Mouse (Mus musculus): ENCODE data around the gene Adh1. TPM values are rescaled to one million over a fixed set of nuclear protein-coding genes. Genes with fewer than 3 reads are reported as not detected.

Adh1 gene
- polyA plus RNA-seq, 1 experiment from 2014 or later, result 160 TPM

- no peak for ATAC-seq (replicated peaks; ENCODE audit: low FRiP score, low read depth)
- Histone ChIP-seq H3K36me3 (ENCODE audit: insufficient read depth, low read length) (no peaks in the 10 kb centered on the region), H3K4me1 (replicated peaks; ENCODE audit: insufficient read depth, low read length) (peaks cover 4% of the 10 kb centered on the region; the same call in 1 of the 2 replicates), H3K9me3 (replicated peaks; ENCODE audit: low read length) (no peaks in the 10 kb centered on the region), H3K4me2 (ENCODE audit: low read length) (no peak overlapping the region), H3K27me3 (ENCODE audit: insufficient read depth, low read length) (no peaks in the 10 kb centered on the region), H3K27ac (no peak overlapping the region), H3K9ac (ENCODE audit: low read depth, low read length) (no peak overlapping the region), H3K4me3 (replicated peaks; ENCODE audit: low read depth, low read length) (no peak overlapping the region)
- WGBS, result 70% methylated on average over 7 of the region's 7 CpGs
- TF ChIP-seq CTCF (IDR thresholded peaks at IDR 0.05; ENCODE audit: low read depth), result no peak
- no peak for DNase-seq (ENCODE audit: low spot score)
These were observed 12.3 kb downstream of the Adh1 start for GRCm38 (mm10) chr3:138273080-138273479.

GRCm38 (mm10) chr3:138275100-138275499 is 14.3 kb downstream of the Adh1 start:
- Histone ChIP-seq H3K4me1 (replicated peaks; ENCODE audit: insufficient read depth, low read length) (peaks cover 4% of the 10 kb centered on the region; the same call in 1 of the 2 replicates), H3K9ac (ENCODE audit: low read depth, low read length) (no peak overlapping the region), H3K27me3 (ENCODE audit: insufficient read depth, low read length) (no peaks in the 10 kb centered on the region), H3K27ac (0 out of 2 replicates have a peak overlapping the region, but pooled peaks have one; percentile 31), H3K4me3 (replicated peaks; ENCODE audit: low read depth, low read length) (no peak overlapping the region), H3K4me2 (ENCODE audit: low read length) (no peak overlapping the region), H3K9me3 (replicated peaks; ENCODE audit: low read length) (no peaks in the 10 kb centered on the region), H3K36me3 (ENCODE audit: insufficient read depth, low read length) (no peaks in the 10 kb centered on the region)
- TF ChIP-seq CTCF (IDR thresholded peaks at IDR 0.05; ENCODE audit: low read depth), result no peak
- DNase-seq (ENCODE audit: low spot score) (no peak), ATAC-seq (replicated peaks; ENCODE audit: low FRiP score, low read depth) (no peak)
- 45% methylated on average over 3 of the region's 3 CpGs for WGBS

GRCm38 (mm10) chr3:138282556-138282955 is 21.8 kb downstream of the Adh1 start:
- Histone ChIP-seq H3K4me3 (replicated peaks; ENCODE audit: low read depth, low read length) (no peak overlapping the region), H3K9ac (ENCODE audit: low read depth, low read length) (no peak overlapping the region), H3K4me1 (replicated peaks; ENCODE audit: insufficient read depth, low read length) (no peaks in the 10 kb centered on the region), H3K27me3 (ENCODE audit: insufficient read depth, low read length) (no peaks in the 10 kb centered on the region), H3K4me2 (ENCODE audit: low read length) (no peak overlapping the region), H3K27ac (no peak overlapping the region), H3K9me3 (replicated peaks; ENCODE audit: low read length) (no peaks in the 10 kb centered on the region), H3K36me3 (ENCODE audit: insufficient read depth, low read length) (no peaks in the 10 kb centered on the region)
- ATAC-seq (replicated peaks; ENCODE audit: low FRiP score, low read depth), result no peak
- no peak for DNase-seq (ENCODE audit: low spot score)
- WGBS, result 93% methylated on average over 9 of the region's 9 CpGs
- TF ChIP-seq CTCF (IDR thresholded peaks at IDR 0.05; ENCODE audit: low read depth), result no peak

- no peak for DNase-seq (ENCODE audit: low spot score)
- Histone ChIP-seq H3K4me3 (replicated peaks; ENCODE audit: low read depth, low read length) (no peak overlapping the region), H3K27me3 (ENCODE audit: insufficient read depth, low read length) (no peaks in the 10 kb centered on the region), H3K36me3 (ENCODE audit: insufficient read depth, low read length) (no peaks in the 10 kb centered on the region), H3K4me2 (ENCODE audit: low read length) (no peak overlapping the region), H3K9me3 (replicated peaks; ENCODE audit: low read length) (no peaks in the 10 kb centered on the region), H3K9ac (ENCODE audit: low read depth, low read length) (no peak overlapping the region), H3K4me1 (replicated peaks; ENCODE audit: insufficient read depth, low read length) (no peaks in the 10 kb centered on the region), H3K27ac (no peak overlapping the region)
- 87% methylated on average over 1 of the region's 1 CpGs for WGBS
- no peak for TF ChIP-seq CTCF (IDR thresholded peaks at IDR 0.05; ENCODE audit: low read depth)
- ATAC-seq (replicated peaks; ENCODE audit: low FRiP score, low read depth), result no peak
These were observed 23.0 kb downstream of the Adh1 start for GRCm38 (mm10) chr3:138283831-138284230.

GRCm38 (mm10) chr3:138285986-138286385 is 25.2 kb downstream of the Adh1 start:
- H3K27ac ChIP-seq, result no peak overlapping the region
- H3K4me1 ChIP-seq (replicated peaks; ENCODE audit: insufficient read depth, low read length), result no peaks in the 10 kb centered on the region
- no peak for DNase-seq (ENCODE audit: low spot score)
- no peak overlapping the region for H3K4me2 ChIP-seq (ENCODE audit: low read length)
- H3K27me3 ChIP-seq (ENCODE audit: insufficient read depth, low read length), result no peaks in the 10 kb centered on the region
- 79% methylated on average over 7 of the region's 7 CpGs for WGBS
- no peak for ATAC-seq (replicated peaks; ENCODE audit: low FRiP score, low read depth)
- H3K9ac ChIP-seq (ENCODE audit: low read depth, low read length), result no peak overlapping the region
- H3K36me3 ChIP-seq (ENCODE audit: insufficient read depth, low read length), result no peaks in the 10 kb centered on the region
- H3K9me3 ChIP-seq (replicated peaks; ENCODE audit: low read length), result no peaks in the 10 kb centered on the region
- TF ChIP-seq CTCF (IDR thresholded peaks at IDR 0.05; ENCODE audit: low read depth), result no peak
- H3K4me3 ChIP-seq (replicated peaks; ENCODE audit: low read depth, low read length), result no peak overlapping the region

- H3K36me3 ChIP-seq (ENCODE audit: insufficient read depth, low read length), result no peaks in the 10 kb centered on the region
- no peaks in the 10 kb centered on the region for H3K27me3 ChIP-seq (ENCODE audit: insufficient read depth, low read length)
- no peak overlapping the region for H3K9ac ChIP-seq (ENCODE audit: low read depth, low read length)
- no peak overlapping the region for H3K4me2 ChIP-seq (ENCODE audit: low read length)
- WGBS, result 91% methylated on average over 4 of the region's 4 CpGs
- no peak for ATAC-seq (replicated peaks; ENCODE audit: low FRiP score, low read depth)
- no peak for DNase-seq (ENCODE audit: low spot score)
- no peaks in the 10 kb centered on the region for H3K4me1 ChIP-seq (replicated peaks; ENCODE audit: insufficient read depth, low read length)
- no peak for TF ChIP-seq CTCF (IDR thresholded peaks at IDR 0.05; ENCODE audit: low read depth)
- no peak overlapping the region for H3K4me3 ChIP-seq (replicated peaks; ENCODE audit: low read depth, low read length)
- no peak overlapping the region for H3K27ac ChIP-seq
- no peaks in the 10 kb centered on the region for H3K9me3 ChIP-seq (replicated peaks; ENCODE audit: low read length)
These were observed 26.9 kb downstream of the Adh1 start for GRCm38 (mm10) chr3:138287686-138288085.

GRCm38 (mm10) chr3:138290672-138291071 is 29.9 kb downstream of the Adh1 start:
- Histone ChIP-seq H3K4me1 (replicated peaks; ENCODE audit: insufficient read depth, low read length) (no peaks in the 10 kb centered on the region), H3K27me3 (ENCODE audit: insufficient read depth, low read length) (no peaks in the 10 kb centered on the region), H3K4me2 (ENCODE audit: low read length) (no peak overlapping the region), H3K27ac (no peak overlapping the region; the same call in 1 of the 2 replicates), H3K9me3 (replicated peaks; ENCODE audit: low read length) (no peaks in the 10 kb centered on the region), H3K36me3 (ENCODE audit: insufficient read depth, low read length) (no peaks in the 10 kb centered on the region), H3K4me3 (replicated peaks; ENCODE audit: low read depth, low read length) (no peak overlapping the region), H3K9ac (ENCODE audit: low read depth, low read length) (no peak overlapping the region)
- peak; percentile 42 for DNase-seq (ENCODE audit: low spot score)
- no peak for TF ChIP-seq CTCF (IDR thresholded peaks at IDR 0.05; ENCODE audit: low read depth)
- WGBS, result 59% methylated on average over 2 of the region's 2 CpGs
- peak; percentile 75; the same call in 1 of the 2 replicates for ATAC-seq (replicated peaks; ENCODE audit: low FRiP score, low read depth)

Data from kidney, postnatal 0 days (tissue).